In the genomic region with DNA sequence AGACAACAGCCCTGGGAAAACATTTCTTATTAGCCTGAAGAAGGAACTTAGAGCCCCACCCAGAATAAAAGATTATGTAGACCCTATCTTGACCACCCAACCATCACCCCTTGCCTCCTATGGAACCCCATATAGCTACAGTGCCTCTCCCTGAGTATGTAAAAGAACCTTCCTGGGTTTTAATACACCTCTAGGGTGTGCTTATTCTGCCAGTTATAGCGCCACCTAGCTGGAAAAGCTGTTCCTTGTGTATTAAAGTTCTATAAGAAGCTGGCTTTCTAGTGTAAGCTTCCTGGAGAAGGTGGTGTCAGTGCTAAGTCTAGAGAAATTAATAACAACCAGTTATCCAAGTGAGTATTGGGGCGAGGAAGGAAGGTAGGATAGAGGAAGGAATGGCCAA, we compare ENCODE assay signal across 9 mouse cellular contexts.
DNase-seq lines count a peak whose midpoint lies in the region; ATAC-seq and TF ChIP-seq lines count a peak whose summit lies in the region.
"Had no signal": no experiment of that assay in that cellular context is flagged by ENCODE, and none has a peak within 500 bp of the region (broad histone marks: within the 10 kb centered on the region; RNA-seq: fewer than 3 reads in every experiment).

No protein-coding gene starts in this region.

- no peak for ATAC-seq in forebrain, postnatal 0 days

- no peak overlapping the region for H3K27ac ChIP-seq in forebrain, postnatal 0 days (ENCODE audit: low read depth, low read length)
- H3K27ac ChIP-seq: heart, embryonic 13.5 days had no signal

- 0 out of 2 replicates have a peak, but pooled peaks cover 3% of the 10 kb centered on the region for H3K4me1 ChIP-seq in forebrain, postnatal 0 days (ENCODE audit: insufficient read depth)

- peak; percentile 53 to 65 for DNase-seq in cerebellum, postnatal 10 days
- DNase-seq in cerebellum, adult 9-11 months = no peak
- DNase-seq in right cerebral cortex, adult 18-20 months = peak; percentile 37
- no peak for DNase-seq in right cerebral cortex, postnatal 25 days
- DNase-seq in forebrain, postnatal 0 days = peak; percentile 60
- peak; percentile 41 to 59 for DNase-seq in kidney, postnatal 4 days
- peak; percentile 22 for DNase-seq in retina, adult 2 months (ENCODE audit: low read depth, low spot score)
- DNase-seq in thymus, postnatal 0 days (ENCODE audit: low spot score) = no peak

- H3K27me3 ChIP-seq in forebrain, postnatal 0 days (ENCODE audit: insufficient read depth, low read length) = no peaks in the 10 kb centered on the region
- H3K27me3 ChIP-seq: heart, embryonic 13.5 days had no signal

- no peak overlapping the region for H3K4me2 ChIP-seq in forebrain, postnatal 0 days (ENCODE audit: low read depth)
- H3K4me2 ChIP-seq: heart, embryonic 13.5 days had no signal

- H3K4me3 ChIP-seq in forebrain, postnatal 0 days (ENCODE audit: low read depth, low read length) = no peak overlapping the region
- H3K4me3 ChIP-seq: heart, embryonic 13.5 days had no signal

- no peaks in the 10 kb centered on the region for H3K36me3 ChIP-seq in forebrain, postnatal 0 days (ENCODE audit: insufficient read depth)

- 39% methylated on average over 2 of the region's 2 CpGs for WGBS in forebrain, postnatal 0 days

- TF ChIP-seq CTCF in forebrain, postnatal 0 days (IDR thresholded peaks at IDR 0.05; ENCODE audit: low read depth) = peak; percentile 53

- H3K9me3 ChIP-seq in forebrain, postnatal 0 days (ENCODE audit: low read length) = no peaks in the 10 kb centered on the region
- H3K9me3 ChIP-seq: heart, embryonic 13.5 days had no signal

- H3K9ac ChIP-seq in forebrain, postnatal 0 days = no peak overlapping the region
- H3K9ac ChIP-seq: heart, embryonic 13.5 days had no signal

Comparison
In these comparisons a context has a peak if more than half of its experiments do, and no peak if none do; other contexts are left out.
1. DNase-seq: peak in cerebellum, postnatal 10 days (2 of 2), right cerebral cortex, adult 18-20 months (single experiment), forebrain, postnatal 0 days (single experiment), kidney, postnatal 4 days (2 of 2) and retina, adult 2 months (single experiment); none in cerebellum, adult 9-11 months (single experiment), right cerebral cortex, postnatal 25 days (single experiment) and thymus, postnatal 0 days (single experiment).